Mouse (Mus musculus): ENCODE data around the gene Cldn3. TPM values are rescaled to one million over a fixed set of nuclear protein-coding genes. Genes with fewer than 3 reads are reported as not detected.

Gene Cldn3
- polyA plus RNA-seq, 1 experiment from 2014 or later = 0.81 TPM

- Histone ChIP-seq H3K9ac (no peak overlapping the region), H3K27me3 (no peaks in the 10 kb centered on the region), H3K36me3 (no peaks in the 10 kb centered on the region), H3K27ac (replicated peaks) (no peak overlapping the region), H3K4me1 (replicated peaks) (peaks cover 28% of the 10 kb centered on the region), H3K4me3 (no peak overlapping the region), H3K9me3 (0 out of 2 replicates have a peak, but pooled peaks cover 3% of the 10 kb centered on the region), H3K4me2 (0 out of 2 replicates have a peak overlapping the region, but pooled peaks have one; percentile 4)
- 63% methylated on average over 18 of the region's 18 CpGs for WGBS
- no peak for ATAC-seq (ENCODE audit: low read depth)
Observed at GRCm38 (mm10) chr5:135029007-135029854, 43.2 kb downstream of the Cldn3 start.

- 94% methylated on average over 5 of the region's 5 CpGs for whole genome bisulfite sequencing
- H3K36me3 ChIP-seq = 0 out of 2 replicates have a peak, but pooled peaks cover 3% of the 10 kb centered on the region
- no peak for ATAC-seq (ENCODE audit: low read depth)
- H3K4me3 ChIP-seq = no peak overlapping the region
- H3K9ac ChIP-seq = no peak overlapping the region
- H3K4me2 ChIP-seq = no peak overlapping the region
- 0 out of 2 replicates have a peak, but pooled peaks cover 4% of the 10 kb centered on the region for H3K9me3 ChIP-seq
- H3K4me1 ChIP-seq (replicated peaks) = peaks cover 14% of the 10 kb centered on the region; the same call in 1 of the 2 replicates
- H3K27ac ChIP-seq (replicated peaks) = no peak overlapping the region
- no peaks in the 10 kb centered on the region for H3K27me3 ChIP-seq
Observed at GRCm38 (mm10) chr5:135032581-135032980, 46.6 kb downstream of the Cldn3 start.

- Histone ChIP-seq H3K4me2 (no peak overlapping the region), H3K27me3 (no peaks in the 10 kb centered on the region), H3K9me3 (0 out of 2 replicates have a peak, but pooled peaks cover 4% of the 10 kb centered on the region), H3K4me1 (replicated peaks) (peaks cover 5% of the 10 kb centered on the region; the same call in 1 of the 2 replicates), H3K36me3 (peaks cover 17% of the 10 kb centered on the region; the same call in 1 of the 2 replicates), H3K9ac (no peak overlapping the region), H3K27ac (replicated peaks) (no peak overlapping the region), H3K4me3 (no peak overlapping the region)
- ATAC-seq (ENCODE audit: low read depth) = no peak
- 95% methylated on average over 2 of the region's 2 CpGs for WGBS
Observed at GRCm38 (mm10) chr5:135034593-135034992, 48.6 kb downstream of the Cldn3 start.

GRCm38 (mm10) chr5:135035608-135036359 lies 49.8 kb downstream of the Cldn3 start:
- no peak for ATAC-seq (ENCODE audit: low read depth)
- WGBS = 65% methylated on average over 18 of the region's 18 CpGs
- 0 out of 2 replicates have a peak, but pooled peaks cover 4% of the 10 kb centered on the region for H3K9me3 ChIP-seq

More at GRCm38 (mm10) chr5:135035608-135036359, 49.8 kb downstream of the Cldn3 start:
- H3K27ac ChIP-seq (replicated peaks) = no peak overlapping the region
- H3K9ac ChIP-seq = no peak overlapping the region
- peaks cover 5% of the 10 kb centered on the region; the same call in 1 of the 2 replicates for H3K4me1 ChIP-seq (replicated peaks)
- H3K4me2 ChIP-seq = no peak overlapping the region
- peaks cover 17% of the 10 kb centered on the region; the same call in 1 of the 2 replicates for H3K36me3 ChIP-seq
- no peak overlapping the region for H3K4me3 ChIP-seq
- H3K27me3 ChIP-seq = no peaks in the 10 kb centered on the region

Other genes with a start within 250 kb of the Cldn3 start
- gene Eln, start 238.9 kb upstream of the Cldn3 start, polyA plus RNA-seq (2015; fragmentation: Nextera tagmentation; extraction: Ambion mirVana) = 6.4 and 10.8 TPM in 2 replicates
- gene Tmem270, start 79.5 kb upstream of the Cldn3 start, polyA plus RNA-seq (2015; fragmentation: Nextera tagmentation; extraction: Ambion mirVana) = not detected in 2 replicates
- 0.29 and 0.49 TPM in 2 replicates for gene Cldn13, start 70.7 kb upstream of the Cldn3 start, polyA plus RNA-seq (2015; fragmentation: Nextera tagmentation; extraction: Ambion mirVana)
- gene Mettl27, start 53.8 kb upstream of the Cldn3 start, polyA plus RNA-seq (2015; fragmentation: Nextera tagmentation; extraction: Ambion mirVana) = 8.8 and 9.0 TPM in 2 replicates
- gene Cldn4, start 39.3 kb upstream of the Cldn3 start, polyA plus RNA-seq (2015; fragmentation: Nextera tagmentation; extraction: Ambion mirVana) = 0.38 and 0.85 TPM in 2 replicates
- 63.6 and 72.2 TPM in 2 replicates for gene Abhd11, start 22.9 kb downstream of the Cldn3 start, polyA plus RNA-seq (2015; fragmentation: Nextera tagmentation; extraction: Ambion mirVana)
- 76.8 and 90.9 TPM in 2 replicates for gene Stx1a, start 37.3 kb downstream of the Cldn3 start, polyA plus RNA-seq (2015; fragmentation: Nextera tagmentation; extraction: Ambion mirVana)
- gene Dnajc30, start 78.0 kb downstream of the Cldn3 start, polyA plus RNA-seq (2015; fragmentation: Nextera tagmentation; extraction: Ambion mirVana) = 35.5 and 37.1 TPM in 2 replicates
- 83.0 and 93.7 TPM in 2 replicates for gene Bud23, start 78.7 kb downstream of the Cldn3 start, polyA plus RNA-seq (2015; fragmentation: Nextera tagmentation; extraction: Ambion mirVana)
- gene Vps37d, start 92.1 kb downstream of the Cldn3 start, polyA plus RNA-seq (2015; fragmentation: Nextera tagmentation; extraction: Ambion mirVana) = 26.3 and 31.7 TPM in 2 replicates
- 0.56 and 1.2 TPM in 2 replicates for gene Mlxipl, start 103.7 kb downstream of the Cldn3 start, polyA plus RNA-seq (2015; fragmentation: Nextera tagmentation; extraction: Ambion mirVana)
- 15.9 and 18.5 TPM in 2 replicates for gene Tbl2, start 163.4 kb downstream of the Cldn3 start, polyA plus RNA-seq (2015; fragmentation: Nextera tagmentation; extraction: Ambion mirVana)
- 49.2 and 50.0 TPM in 2 replicates for gene Bcl7b, start 182.1 kb downstream of the Cldn3 start, polyA plus RNA-seq (2015; fragmentation: Nextera tagmentation; extraction: Ambion mirVana)
- gene Baz1b, start 201.1 kb downstream of the Cldn3 start, polyA plus RNA-seq (2015; fragmentation: Nextera tagmentation; extraction: Ambion mirVana) = 32.0 and 35.9 TPM in 2 replicates

Data from neural tube, embryonic 13.5 days (tissue).